Mouse (Mus musculus) cortical plate, adult 2 months (tissue): ENCODE measurements around the gene Fosl2.

ENCODE experiments used
- CTCF ChIP-seq: fragments of 200-500 bp; IDR thresholded peaks from 2 replicates; pipeline ENCODE4 v1.5.1; 2011; ENCODE audit warnings: mild to moderate bottlenecking, control low read depth, low read length; ENCODE audit not compliant: insufficient read depth; ENCODE audit errors: extremely low read depth
- POLR2A ChIP-seq: fragments of 200-500 bp; IDR thresholded peaks from 2 replicates; pipeline ENCODE4 v1.6.1; 2011; ENCODE audit warnings: mild to moderate bottlenecking, low read length, control low read depth; ENCODE audit not compliant: insufficient read depth; ENCODE audit errors: extremely low read depth

- TF ChIP-seq CTCF (no peak), POLR2A (no peak)
These were observed 682 bp upstream of the Fosl2 start for GRCm38 (mm10) chr5:32134903-32135335.
